Mouse (Mus musculus) regulatory T cell (primary cell): Measurements from ENCODE around the gene Spaca4.

ENCODE experiments used
- in situ Hi-C: fragments of 300-600 bp; cut with MboI, MseI; formaldehyde crosslinking; loops from one replicate; pipeline ENCODE4 v1.15.1; 2025; ENCODE audit warnings: high pct_unique_total_duplicates

Spaca4 gene

GRCm38 (mm10) chr7:45699523-45700141, 26.0 kb downstream of the Spaca4 start, which contains the start of gene Car11:
TSS of gene Car11 (plus strand) at chr7:45699843.
- in situ Hi-C loops, result no loop called here

- in situ Hi-C loops, result no loop called here
Measured at GRCm38 (mm10) chr7:45697894-45698293, 27.7 kb downstream of the Spaca4 start.

DNA sequence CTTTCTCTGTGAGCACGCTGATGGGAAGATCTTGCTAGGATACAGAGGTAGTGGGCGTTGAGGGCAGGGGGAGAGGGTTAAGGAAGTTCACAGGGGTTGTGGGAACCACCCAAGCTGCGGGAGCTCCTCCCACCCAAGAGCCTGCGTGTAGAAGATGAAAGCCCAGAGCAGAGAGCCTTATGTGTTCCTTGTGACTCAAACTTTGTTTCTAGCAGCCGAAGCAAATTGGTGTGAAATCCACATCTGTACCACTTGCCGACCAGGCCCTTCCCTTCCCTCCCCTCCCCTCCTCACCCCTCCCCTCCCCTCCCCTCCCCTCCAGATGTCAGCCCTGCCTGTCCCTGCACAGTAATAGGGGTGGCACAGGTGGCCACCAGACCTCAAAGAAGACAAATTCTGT, 30.5 kb downstream of the Spaca4 start:
- in situ Hi-C loops, result no loop called here

GRCm38 (mm10) chr7:45693921-45694591, 31.6 kb downstream of the Spaca4 start, which contains the start of gene Sec1:
TSS of gene Sec1 (minus strand) at chr7:45694402.
- in situ Hi-C loops, result no loop called here

DNA sequence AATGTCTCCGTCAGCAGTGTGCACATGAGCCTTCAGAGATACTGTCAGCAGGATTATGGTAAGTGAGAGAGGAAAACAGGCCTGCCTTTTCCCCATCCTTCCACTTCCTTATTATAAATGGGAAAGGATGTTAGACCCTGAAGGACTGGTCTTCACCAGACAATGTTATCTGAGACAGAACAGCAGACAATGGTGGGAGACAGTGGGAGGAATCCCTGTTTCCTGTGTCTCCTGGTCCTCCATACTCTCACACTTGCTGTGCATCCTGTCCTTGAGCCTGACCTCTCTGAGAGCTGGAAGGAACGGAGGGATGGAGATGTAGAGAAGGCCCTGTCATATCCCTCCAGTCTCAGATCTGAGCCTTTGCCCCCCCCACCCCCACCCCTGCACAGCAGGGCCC, 33.2 kb downstream of the Spaca4 start:
- in situ Hi-C loops, result no loop called here

GRCm38 (mm10) chr7:45689800-45690199, 35.8 kb downstream of the Spaca4 start:
- in situ Hi-C loops, result no loop called here

- in situ Hi-C loops, result no loop called here
Measured at GRCm38 (mm10) chr7:45689099-45689498, 36.5 kb downstream of the Spaca4 start.

- in situ Hi-C loops, result no loop called here
Measured at GRCm38 (mm10) chr7:45686841-45687240, 38.8 kb downstream of the Spaca4 start.

- in situ Hi-C loops, result no loop called here
Measured at GRCm38 (mm10) chr7:45685811-45686210, 39.8 kb downstream of the Spaca4 start.

GRCm38 (mm10) chr7:45683396-45684050, 42.1 kb downstream of the Spaca4 start, which contains the start of gene Ntn5:
TSS of gene Ntn5 (plus strand) at chr7:45684022.
- in situ Hi-C loops, result no loop called here

- in situ Hi-C loops, result no loop called here
Measured at GRCm38 (mm10) chr7:45682144-45683126, 43.2 kb downstream of the Spaca4 start.

DNA sequence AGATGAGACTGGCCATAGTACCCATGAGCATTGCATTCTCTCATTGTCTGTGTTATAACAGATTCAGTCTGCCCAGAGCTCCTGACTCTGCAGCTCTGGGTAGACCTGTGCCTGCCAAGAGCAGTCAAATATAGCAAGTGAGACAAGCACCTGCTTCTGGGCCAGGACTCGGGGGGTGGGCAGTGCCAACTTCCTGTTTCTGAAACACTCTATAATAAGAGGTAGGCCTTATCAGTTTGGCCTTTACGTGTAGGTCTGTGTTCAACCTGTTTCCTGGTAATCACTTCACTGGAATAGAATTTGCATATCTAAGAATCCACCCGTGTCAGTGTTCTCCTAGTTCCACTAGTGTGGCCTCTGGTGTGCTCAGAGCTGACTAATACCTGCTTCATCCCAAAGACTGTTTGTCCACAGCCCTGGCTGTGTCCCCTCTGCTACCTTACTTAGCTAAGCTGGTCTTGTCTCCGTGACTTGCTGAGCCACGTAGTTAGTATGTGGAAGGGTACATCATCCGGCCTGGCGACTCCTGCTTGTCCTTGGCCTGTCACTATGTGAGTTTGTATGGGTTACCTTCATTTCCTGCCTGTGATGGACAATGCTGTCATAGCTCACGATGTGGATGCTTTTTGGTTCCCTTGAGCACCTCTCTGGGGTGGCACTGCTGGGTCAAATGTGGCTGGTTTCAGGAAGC, 44.4 kb downstream of the Spaca4 start:
- in situ Hi-C loops, result no loop called here

DNA sequence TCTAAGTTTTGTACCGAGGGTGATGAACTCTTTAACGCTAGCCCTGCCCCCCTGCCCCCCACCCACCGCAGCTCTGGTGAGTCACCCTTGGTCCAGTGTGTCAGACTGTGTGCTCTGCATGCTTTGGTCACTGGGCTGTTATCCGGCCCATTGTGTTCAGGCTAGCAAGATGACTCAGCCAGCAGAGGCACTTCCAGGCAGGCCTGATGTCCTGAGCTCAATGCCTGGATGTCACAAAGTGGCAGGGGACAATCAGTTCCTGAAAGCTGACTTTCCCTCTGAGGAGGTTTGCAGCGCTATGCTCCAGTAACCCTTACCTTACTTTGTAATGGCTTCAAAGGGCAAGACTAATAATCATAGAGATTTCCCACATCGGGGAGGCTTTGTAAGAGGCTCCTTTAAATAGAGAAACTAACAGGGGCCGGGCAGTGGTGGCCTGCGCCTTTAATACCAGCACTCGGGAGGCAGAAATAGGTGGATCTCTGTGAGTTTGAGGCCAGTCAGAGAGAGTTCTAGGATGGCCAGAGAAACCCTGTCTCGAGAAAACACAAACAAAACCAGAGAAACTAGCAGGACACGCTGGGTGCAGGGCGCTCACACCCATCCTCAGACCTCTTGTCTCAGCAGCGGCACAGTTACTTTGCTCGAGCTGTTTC, 45.5 kb downstream of the Spaca4 start:
- in situ Hi-C loops, result no loop called here

DNA sequence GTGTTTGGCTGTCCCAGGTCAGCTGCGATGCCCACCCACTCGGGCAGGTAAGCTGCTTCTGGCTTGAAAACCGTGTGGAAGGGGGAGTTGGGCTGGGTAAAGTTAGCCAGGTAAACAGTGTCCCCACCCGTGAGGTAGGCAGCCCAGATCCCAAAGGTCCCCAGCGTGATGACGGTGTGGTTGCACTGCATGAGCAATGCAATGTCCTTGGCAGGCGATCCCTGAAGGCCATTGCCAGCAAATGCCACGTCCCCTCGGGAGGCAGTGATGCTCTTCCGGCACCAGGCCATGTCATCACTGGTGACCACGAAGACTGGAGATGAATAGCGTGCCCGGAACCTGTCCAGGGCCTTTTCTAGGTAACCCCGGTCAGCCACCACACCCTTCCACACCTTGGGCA, 47.1 kb downstream of the Spaca4 start:
- in situ Hi-C loops, result no loop called here

DNA sequence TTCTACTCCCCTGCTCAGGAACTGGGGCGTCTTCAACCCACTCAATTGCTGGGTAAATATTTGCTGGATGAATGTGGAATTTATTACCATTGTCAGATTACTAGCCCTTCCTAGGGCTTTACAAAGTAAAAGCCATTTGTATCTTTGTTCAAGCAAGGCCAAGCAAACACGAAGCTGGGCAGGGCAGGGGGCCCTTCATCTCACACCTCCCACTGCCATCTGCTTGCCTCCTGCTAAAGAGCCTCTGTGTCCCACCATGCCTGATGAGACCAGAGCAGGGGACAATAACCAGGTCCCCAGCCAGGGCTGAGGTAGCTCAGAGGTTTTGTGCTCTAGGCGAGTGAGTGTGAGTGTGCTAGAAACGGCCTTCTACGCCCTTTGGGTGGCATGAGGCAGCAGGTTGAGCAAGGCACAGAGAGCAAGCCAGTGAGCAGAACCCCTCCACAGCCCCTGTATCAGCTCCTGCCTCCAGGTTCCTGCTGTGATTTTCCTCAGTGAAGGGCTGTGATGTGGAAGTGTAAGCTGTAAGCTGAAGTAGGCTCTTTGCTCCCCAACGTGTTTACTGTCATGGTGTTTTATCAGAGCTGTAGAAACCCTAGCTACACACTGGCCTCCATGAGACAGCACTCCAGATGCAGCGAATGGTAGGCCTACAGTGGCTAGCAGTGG, 47.9 kb downstream of the Spaca4 start:
- in situ Hi-C loops, result no loop called here
